Mouse (Mus musculus): ENCODE measurements around the gene Sh3bp5l. TPM values are rescaled to one million over a fixed set of nuclear protein-coding genes. Genes with fewer than 3 reads are reported as not detected.
"Not testable (repeated sequence)": the region's sequence is repeated elsewhere in the genome, so short reads cannot be mapped to it uniquely, and the experiment has no call there.

Gene Sh3bp5l
- 21.3 to 28.1 TPM (median 21.4 TPM) in 3 replicates for total RNA-seq (2017)

- ATAC-seq (replicated peaks; ENCODE audit: insufficient number of reproducible peaks, low FRiP score, low TSS enrichment, poor library complexity, severe bottlenecking) = peak; percentile 85
Observed at GRCm38 (mm10) chr11:58330276-58331148, at the start of gene Sh3bp5l, which contains the start of gene Zfp672. Gene Sh3bp5l, plus strand, starts transcription at chr11:58330724. Gene Zfp672, minus strand, starts transcription at chr11:58330339.

GRCm38 (mm10) chr11:58281970-58282496 is 48.5 kb upstream of the Sh3bp5l start:
- no peak for ATAC-seq (replicated peaks; ENCODE audit: insufficient number of reproducible peaks, low FRiP score, low TSS enrichment, poor library complexity, severe bottlenecking)

DNA sequence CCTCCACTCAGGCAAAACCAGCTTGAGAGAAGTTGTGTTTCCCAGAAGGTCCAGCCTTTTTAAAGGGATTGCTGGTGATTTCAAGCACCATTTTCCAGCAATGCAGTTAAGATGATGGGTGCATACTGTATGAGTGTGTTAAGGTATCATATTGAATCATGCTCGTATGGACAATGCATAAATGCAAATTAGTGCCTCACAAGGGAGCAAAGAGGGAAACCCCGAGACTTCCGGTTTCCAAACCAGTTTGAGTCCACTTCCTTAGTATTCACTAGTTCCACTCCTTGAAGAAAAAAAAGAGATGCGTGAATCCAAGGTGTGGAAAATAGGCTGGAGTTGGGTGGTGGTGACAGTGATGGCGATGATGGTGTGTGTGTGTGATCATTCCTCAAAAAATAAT is 48.0 kb upstream of the Sh3bp5l start:
- ATAC-seq (replicated peaks; ENCODE audit: insufficient number of reproducible peaks, low FRiP score, low TSS enrichment, poor library complexity, severe bottlenecking) = no peak

DNA sequence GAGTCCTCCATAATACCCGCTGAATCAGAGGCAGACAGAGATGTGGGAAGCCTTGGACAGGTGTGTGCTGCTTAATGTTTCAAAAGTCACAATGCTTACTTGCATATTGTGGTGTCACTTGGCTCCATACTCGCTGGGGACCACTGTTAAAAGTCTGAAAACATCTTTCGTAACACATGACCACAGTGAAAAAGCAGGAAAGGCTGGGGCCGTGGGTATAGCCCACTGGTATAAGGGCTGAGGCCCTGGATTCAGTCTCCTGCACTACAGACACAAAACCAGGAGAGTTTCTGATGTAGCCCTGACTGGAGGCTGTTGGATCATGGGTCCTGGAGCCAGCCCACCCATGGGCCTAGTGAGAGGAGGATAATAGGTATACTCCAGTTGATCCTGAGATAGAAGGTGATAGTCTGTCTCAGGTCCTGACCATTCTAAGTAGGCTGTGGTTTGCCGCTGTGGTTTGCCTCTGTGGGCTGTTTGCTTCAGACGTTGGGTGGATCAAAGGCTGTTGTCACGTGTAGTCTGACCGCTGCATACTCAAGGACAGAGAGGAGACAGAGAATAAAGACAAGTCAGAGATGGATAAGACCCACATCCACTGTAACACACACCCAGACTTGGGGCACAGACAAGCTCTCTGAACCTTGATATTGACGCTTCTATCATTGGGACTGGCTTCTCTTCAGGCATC is 40.4 kb upstream of the Sh3bp5l start:
- no peak for ATAC-seq (replicated peaks; ENCODE audit: insufficient number of reproducible peaks, low FRiP score, low TSS enrichment, poor library complexity, severe bottlenecking)

GRCm38 (mm10) chr11:58290812-58291211 is 39.7 kb upstream of the Sh3bp5l start:
- no peak for ATAC-seq (replicated peaks; ENCODE audit: insufficient number of reproducible peaks, low FRiP score, low TSS enrichment, poor library complexity, severe bottlenecking)

- ATAC-seq (replicated peaks; ENCODE audit: insufficient number of reproducible peaks, low FRiP score, low TSS enrichment, poor library complexity, severe bottlenecking) = no peak
Observed at GRCm38 (mm10) chr11:58292791-58293190, 37.7 kb upstream of the Sh3bp5l start.

GRCm38 (mm10) chr11:58297396-58297795 is 33.1 kb upstream of the Sh3bp5l start:
- no peak for ATAC-seq (replicated peaks; ENCODE audit: insufficient number of reproducible peaks, low FRiP score, low TSS enrichment, poor library complexity, severe bottlenecking)

DNA sequence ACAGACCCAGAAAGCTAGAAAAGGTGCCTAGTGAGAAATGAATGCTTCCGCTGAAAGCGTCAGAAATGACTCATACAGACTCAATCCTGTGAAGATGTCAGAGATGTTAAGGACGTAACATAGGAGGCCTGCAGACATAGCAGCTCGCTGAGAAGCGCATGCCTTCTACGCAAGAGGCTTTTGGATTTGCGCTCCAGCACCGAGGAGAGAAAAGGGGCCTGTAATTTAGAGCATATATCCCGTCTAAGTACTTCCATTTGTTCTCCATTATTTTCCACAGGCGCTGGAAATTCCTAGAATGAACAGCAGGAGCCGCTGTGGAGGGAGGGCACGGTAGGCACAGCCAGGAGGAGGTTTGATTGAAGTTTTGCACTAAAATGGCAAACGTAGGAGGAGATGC is 29.5 kb upstream of the Sh3bp5l start:
- no peak for ATAC-seq (replicated peaks; ENCODE audit: insufficient number of reproducible peaks, low FRiP score, low TSS enrichment, poor library complexity, severe bottlenecking)

- ATAC-seq (replicated peaks; ENCODE audit: insufficient number of reproducible peaks, low FRiP score, low TSS enrichment, poor library complexity, severe bottlenecking) = peak; percentile 85
Observed at GRCm38 (mm10) chr11:58301837-58302754, 28.4 kb upstream of the Sh3bp5l start.

- no peak for ATAC-seq (replicated peaks; ENCODE audit: insufficient number of reproducible peaks, low FRiP score, low TSS enrichment, poor library complexity, severe bottlenecking)
Observed at GRCm38 (mm10) chr11:58302774-58303445, 27.6 kb upstream of the Sh3bp5l start.

DNA sequence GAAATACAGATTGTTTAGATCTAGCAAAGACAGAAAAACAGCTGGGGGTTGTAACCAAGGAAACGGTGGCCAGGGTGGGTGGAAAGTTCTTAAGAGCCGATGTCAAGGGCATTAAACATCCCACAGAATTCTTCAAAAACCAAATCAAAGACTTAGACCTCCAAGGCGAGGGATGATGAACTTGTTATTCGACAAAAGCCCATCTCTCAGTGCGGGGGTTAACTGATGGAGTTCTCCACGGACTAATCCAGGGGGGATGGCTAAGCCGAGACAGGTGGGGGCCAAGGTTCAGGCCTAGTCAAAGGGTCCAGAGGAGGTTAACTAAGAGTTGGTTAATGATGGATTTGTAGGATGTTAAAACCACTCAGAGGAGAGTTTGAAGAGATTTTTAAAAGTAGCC is 26.9 kb upstream of the Sh3bp5l start:
- no peak for ATAC-seq (replicated peaks; ENCODE audit: insufficient number of reproducible peaks, low FRiP score, low TSS enrichment, poor library complexity, severe bottlenecking)

DNA sequence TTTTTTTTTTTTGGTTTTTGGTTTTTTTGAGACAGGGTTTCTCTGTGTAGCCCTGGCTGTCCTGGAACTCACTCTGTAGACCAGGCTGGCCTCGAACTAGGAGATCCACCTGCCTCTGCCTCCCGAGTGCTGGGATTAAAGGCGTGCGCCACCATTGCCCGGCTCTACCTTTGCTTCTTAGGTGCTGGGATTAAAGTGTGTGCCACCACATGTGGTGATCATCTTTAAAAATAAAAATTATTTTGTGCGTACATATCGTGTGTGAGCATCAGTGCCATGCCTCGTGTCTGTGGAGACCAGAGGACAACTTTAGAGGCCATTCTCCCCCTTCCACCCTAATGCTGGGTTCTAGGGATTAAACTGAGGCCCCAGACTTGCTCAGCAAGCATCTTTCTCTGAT is 25.2 kb upstream of the Sh3bp5l start:
- not testable (repeated sequence) for ATAC-seq (replicated peaks; ENCODE audit: insufficient number of reproducible peaks, low FRiP score, low TSS enrichment, poor library complexity, severe bottlenecking)

DNA sequence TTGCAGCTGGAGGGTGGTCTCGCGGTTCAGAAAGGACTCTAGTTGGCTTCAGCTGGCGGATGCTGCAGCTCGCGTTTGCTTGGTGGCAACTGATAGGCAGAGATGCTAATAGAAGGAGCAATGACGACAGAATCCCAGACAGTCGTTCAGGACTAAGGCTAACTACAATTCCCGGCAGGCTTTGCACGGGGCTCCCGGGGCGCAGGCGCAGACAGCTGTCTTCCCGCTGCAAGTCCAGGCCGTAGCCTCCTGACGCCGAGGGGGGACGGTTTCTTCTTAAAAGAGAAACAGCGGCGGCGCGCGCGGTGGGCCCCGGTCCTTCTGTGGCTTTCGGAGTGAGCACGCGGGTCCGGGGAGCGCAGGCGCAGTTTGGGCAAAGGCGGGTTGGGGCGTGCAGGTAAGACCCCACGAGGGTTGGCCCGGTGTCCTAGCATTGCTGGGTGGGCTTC is 23.6 kb upstream of the Sh3bp5l start, which contains the start of gene Zfp692:
Gene Zfp692 (plus strand): TSS at position 210 of the 449 bp plus-strand sequence.
- peak; percentile 71 for ATAC-seq (replicated peaks; ENCODE audit: insufficient number of reproducible peaks, low FRiP score, low TSS enrichment, poor library complexity, severe bottlenecking)

DNA sequence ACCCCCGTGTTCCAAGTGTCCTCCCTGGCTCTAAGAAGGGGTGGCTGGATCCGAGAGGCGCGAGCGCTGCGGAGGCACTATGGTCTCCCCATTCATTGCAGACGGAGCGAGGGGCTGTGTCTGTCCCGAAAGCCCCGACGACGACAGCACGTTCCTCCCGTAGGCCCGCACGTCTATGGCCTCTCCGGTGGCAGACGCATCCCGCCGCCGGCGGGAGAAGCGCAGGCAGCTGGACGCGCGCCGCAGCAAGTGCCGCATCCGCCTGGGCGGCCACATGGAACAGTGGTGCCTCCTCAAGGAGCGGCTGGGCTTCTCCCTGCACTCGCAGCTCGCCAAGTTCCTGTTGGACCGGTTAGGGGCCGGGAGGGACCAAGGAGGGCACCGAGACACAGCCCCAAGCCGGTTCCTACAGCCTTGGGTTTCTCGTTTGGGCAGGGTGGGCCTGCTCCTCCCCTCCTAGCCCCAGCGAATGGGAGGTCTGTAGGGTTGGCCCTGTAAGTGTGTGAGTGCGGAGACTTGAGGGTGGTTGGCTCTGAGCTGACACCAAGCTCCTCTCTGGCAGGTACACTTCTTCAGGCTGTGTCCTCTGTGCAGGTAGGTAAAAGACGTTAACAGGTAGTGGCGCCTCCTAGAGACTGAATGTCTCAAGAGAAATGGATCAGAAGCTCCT is 23.0 kb upstream of the Sh3bp5l start:
- ATAC-seq (replicated peaks; ENCODE audit: insufficient number of reproducible peaks, low FRiP score, low TSS enrichment, poor library complexity, severe bottlenecking) = peak; percentile 10; the same call in 1 of the 2 replicates

- ATAC-seq (replicated peaks; ENCODE audit: insufficient number of reproducible peaks, low FRiP score, low TSS enrichment, poor library complexity, severe bottlenecking) = no peak
Observed at GRCm38 (mm10) chr11:58308661-58309060, 21.9 kb upstream of the Sh3bp5l start.

- no peak for ATAC-seq (replicated peaks; ENCODE audit: insufficient number of reproducible peaks, low FRiP score, low TSS enrichment, poor library complexity, severe bottlenecking)
Observed at GRCm38 (mm10) chr11:58314069-58314468, 16.5 kb upstream of the Sh3bp5l start.

DNA sequence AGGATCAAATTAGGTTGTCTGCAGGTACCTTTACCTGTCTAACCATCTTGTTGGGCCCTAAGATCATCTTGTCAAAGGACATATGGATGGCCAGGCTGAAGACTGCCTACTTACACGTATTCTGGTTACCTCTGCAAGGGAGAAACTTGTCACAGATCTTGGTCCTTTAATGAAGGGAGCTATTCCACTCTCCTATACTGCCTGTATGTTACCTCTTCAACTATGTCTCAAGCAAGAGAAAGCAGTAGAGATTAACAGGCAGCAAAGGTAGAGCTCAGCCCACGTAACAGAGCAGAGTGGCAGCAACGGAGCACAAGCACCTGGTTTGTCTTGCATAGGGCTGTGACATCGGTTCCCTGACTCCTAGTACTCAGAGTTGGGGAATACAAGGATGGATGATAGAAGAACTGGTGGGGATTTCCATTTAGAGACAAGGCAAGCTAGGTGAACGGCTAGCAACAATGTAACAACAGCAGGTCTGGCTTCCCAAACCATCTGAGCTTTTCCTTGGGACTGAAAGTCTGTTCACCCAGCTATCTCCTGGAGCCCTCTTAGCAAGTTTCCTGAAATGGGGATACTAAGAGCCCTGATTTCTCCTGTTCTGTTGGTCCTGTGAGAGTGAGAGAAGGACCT is 14.9 kb upstream of the Sh3bp5l start:
- no peak for ATAC-seq (replicated peaks; ENCODE audit: insufficient number of reproducible peaks, low FRiP score, low TSS enrichment, poor library complexity, severe bottlenecking)

Measured in monocyte, adult 5-6 weeks (primary cell).